Mouse (Mus musculus) lung, adult 2 months (tissue): ENCODE measurements around the gene Gm26566. TPM values are rescaled to one million over a fixed set of nuclear protein-coding genes. Genes with fewer than 3 reads are reported as not detected.
"Not testable (repeated sequence)": the region's sequence is repeated elsewhere in the genome, so short reads cannot be mapped to it uniquely, and the experiment has no call there.

Source experiments
- DNase-seq: peaks from one replicate; pipeline ENCODE4 v3.0.0; 2022
- H3K4me1 ChIP-seq: fragments of 200-500 bp; 2 replicates; pipeline ENCODE4 v1.6.1; 2011; ENCODE audit warnings: low read length; ENCODE audit not compliant: control insufficient read depth, insufficient read depth
- H3K4me3 ChIP-seq: fragments of 200-500 bp; replicated peaks from 2 replicates; pipeline ENCODE3; 2011; ENCODE audit warnings: low read depth, mild to moderate bottlenecking, control low read depth, low read length; ENCODE audit errors: extremely low read depth
- CTCF ChIP-seq: fragments of 200-500 bp; IDR thresholded peaks from 2 replicates; pipeline ENCODE4 v1.5.1; 2011; ENCODE audit warnings: mild to moderate bottlenecking, low read length, control low read depth; ENCODE audit not compliant: insufficient read depth
- POLR2A ChIP-seq: fragments of 200-500 bp; IDR thresholded peaks from 2 replicates; pipeline ENCODE4 v1.6.1; 2011; ENCODE audit warnings: low read depth, mild to moderate bottlenecking, control low read depth, low read length, borderline replicate concordance; ENCODE audit errors: extremely low read depth
- WGBS: fragments of 180-500 bp; shearing (Covaris S2); methylation state at CpG from one replicate; pipeline ENCODE4 v1.1.7; 2018; 5-methylcytosine and 5-hydroxymethylcytosine counted together
- polyA plus RNA-seq: library from polyadenylated mRNA; depleted of rRNA; stranded (reverse); fragments of >200 nt; gene quantifications from 2 replicates; pipeline ENCODE4 v1.2.3, GENCODE M21; 2012; rRNA removed

Gene Gm26566
- polyA plus RNA-seq, 1 experiment = 0.19 TPM

DNA sequence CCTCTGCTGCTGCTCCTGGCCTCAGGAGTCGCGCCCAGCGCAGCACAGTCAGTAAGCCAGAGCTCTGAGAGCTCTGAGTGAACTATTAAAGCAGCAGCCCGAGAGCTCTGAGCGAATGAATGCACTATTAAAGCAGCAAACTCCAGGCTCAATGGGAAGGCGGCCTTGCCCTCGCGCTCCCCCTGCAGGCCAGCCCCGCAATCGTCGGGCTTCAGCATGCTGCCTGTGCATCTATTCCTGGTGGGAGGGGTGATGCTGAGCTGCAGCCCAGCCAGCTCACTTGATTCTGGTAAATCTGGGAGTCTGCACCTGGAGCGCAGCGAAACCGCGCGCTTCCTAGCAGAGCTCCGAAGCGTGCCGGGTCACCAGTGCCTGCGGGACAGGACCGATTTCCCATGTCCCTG is 36.0 kb downstream of the Gm26566 start:
- TF ChIP-seq POLR2A (peak; percentile 52; the same call in 1 of the 2 replicates), CTCF (peak; percentile 61)
- DNase-seq = peak; percentile 89
- not testable (repeated sequence) for H3K4me1 ChIP-seq
- peak overlapping the region; percentile 89 for H3K4me3 ChIP-seq
- WGBS = under 1% methylated on average over 20 of the region's 21 CpGs

DNA sequence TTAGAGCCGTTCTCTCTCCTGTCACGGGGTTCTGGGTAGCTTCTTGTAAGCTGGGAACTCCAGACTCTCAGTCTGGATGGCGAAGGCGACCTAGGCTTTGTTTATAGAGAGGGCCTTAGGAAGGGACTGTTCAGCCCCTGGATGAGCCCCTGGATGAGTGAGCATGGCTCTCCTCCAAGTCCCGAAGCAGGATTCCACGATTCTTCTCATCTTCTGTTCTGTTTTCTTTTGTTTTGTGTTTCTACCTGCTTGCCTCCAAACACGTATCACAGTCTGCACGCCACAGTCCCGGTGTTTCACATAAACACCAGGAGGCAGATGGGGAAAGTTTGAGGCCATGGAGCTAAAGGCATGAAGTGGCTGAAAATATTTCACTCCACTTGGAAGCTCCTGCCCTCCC is 37.1 kb downstream of the Gm26566 start:
- 85% methylated on average over 9 of the region's 9 CpGs for WGBS
- not testable (repeated sequence) for H3K4me1 ChIP-seq, DNase-seq, H3K4me3 ChIP-seq

DNA sequence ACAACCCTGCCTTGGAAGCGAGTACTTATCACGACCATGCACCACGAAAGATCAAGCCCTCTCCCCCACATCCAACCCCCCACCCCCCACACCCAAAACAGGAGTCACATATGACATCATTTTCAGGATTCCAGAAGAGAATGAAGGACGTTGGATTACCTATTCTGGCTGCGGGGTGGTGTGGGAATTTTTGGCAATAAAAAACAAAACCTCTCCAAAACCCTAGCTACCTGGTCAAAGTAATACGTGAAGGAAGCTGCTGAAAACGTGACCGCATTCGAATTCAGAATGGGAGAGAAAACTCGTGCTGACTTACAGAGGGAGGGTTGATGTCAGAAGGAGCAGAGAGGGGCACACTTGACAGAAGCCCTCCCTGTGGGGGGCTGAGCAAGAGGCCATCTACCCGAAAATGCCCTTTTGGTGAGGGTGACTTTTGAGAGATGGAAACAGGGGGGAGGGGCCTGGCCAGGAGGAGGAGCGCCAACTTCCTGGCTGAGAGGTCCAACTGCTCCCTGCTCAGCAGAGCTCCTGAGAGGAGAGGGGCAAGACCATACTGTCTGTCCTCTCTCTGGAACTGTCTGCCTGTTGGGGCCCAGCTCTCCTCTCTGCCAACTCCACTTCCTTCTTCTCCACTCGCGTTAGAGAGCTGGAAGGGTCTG is 38.1 kb downstream of the Gm26566 start, which contains the start of gene Gm13283:
Gm13283 (plus strand) TSS at position 510 of the 659 bp plus-strand sequence.
- H3K4me3 ChIP-seq, DNase-seq: not testable (repeated sequence)
- 12% methylated on average over 11 of the region's 14 CpGs for WGBS

DNA sequence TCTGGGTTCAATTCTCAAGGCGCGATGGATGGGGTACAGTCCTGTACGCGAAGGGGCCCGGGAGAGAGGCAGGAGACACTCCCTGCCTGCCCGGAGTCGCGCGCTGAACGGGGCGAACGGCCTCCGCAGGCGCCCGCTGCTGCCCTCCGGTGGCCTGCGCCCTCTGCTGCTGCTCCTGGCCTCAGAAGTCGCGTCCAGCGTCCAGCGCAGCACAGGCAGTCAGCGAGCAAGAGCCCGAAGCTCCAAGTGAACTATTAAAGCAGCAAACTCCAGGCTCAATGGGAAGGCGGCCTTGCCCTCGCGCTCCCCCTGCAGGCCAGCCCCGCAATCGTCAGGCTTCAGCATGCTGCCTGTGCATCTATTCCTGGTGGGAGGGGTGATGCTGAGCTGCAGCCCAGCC is 38.8 kb downstream of the Gm26566 start:
- H3K4me1 ChIP-seq, H3K4me3 ChIP-seq: not testable (repeated sequence)
- DNase-seq = peak; percentile 68
- TF ChIP-seq POLR2A (peak; percentile 68; the same call in 1 of the 2 replicates), CTCF (0 out of 2 replicates have a peak, but pooled peaks have one; percentile 8)
- under 1% methylated on average over 24 of the region's 28 CpGs for WGBS

More for the DNA sequence above, 38.1 kb downstream of the Gm26566 start, which contains the start of gene Gm13283:
- H3K4me1 ChIP-seq = not testable (repeated sequence)

DNA sequence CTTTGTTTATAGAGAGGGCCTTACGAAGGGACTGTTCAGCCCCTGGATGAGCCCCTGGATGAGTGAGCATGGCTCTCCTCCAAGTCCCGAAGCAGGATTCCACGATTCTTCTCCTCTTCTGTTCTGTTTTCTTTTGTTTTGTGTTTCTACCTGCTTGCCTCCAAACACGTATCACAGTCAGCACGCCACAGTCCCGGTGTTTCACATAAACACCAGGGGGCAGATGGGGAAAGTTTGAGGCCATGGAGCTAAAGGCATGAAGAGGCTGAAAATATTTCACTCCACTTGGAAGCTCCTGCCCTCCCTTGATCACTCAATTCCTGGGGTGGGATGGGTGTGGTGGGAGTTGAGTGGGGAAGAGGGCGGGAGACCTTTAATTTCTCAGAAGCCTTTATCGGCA is 40.2 kb downstream of the Gm26566 start:
- not testable (repeated sequence) for H3K4me1 ChIP-seq, H3K4me3 ChIP-seq
- WGBS = 66% methylated on average over 6 of the region's 8 CpGs
- DNase-seq = peak; percentile 57

DNA sequence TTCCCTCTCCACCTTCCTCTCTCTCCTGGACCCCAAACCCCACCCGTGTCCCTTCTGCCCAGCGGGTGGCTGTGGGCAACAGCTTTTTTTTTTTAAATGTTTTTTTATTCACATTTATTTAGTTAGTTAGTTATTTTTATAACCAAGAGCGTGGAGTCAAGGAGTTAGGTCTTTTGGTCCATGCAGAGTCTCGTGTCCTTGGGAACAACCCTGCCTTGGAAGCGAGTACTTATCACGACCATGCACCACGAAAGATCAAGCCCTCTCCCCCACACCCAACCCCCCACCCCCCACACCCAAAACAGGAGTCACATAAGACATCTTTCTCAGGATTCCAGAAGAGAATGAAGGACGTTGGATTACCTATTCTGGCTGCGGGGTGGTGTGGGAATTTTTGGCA is 40.7 kb downstream of the Gm26566 start:
- WGBS = 50% methylated on average over 9 of the region's 9 CpGs
- not testable (repeated sequence) for H3K4me1 ChIP-seq, DNase-seq, H3K4me3 ChIP-seq

DNA sequence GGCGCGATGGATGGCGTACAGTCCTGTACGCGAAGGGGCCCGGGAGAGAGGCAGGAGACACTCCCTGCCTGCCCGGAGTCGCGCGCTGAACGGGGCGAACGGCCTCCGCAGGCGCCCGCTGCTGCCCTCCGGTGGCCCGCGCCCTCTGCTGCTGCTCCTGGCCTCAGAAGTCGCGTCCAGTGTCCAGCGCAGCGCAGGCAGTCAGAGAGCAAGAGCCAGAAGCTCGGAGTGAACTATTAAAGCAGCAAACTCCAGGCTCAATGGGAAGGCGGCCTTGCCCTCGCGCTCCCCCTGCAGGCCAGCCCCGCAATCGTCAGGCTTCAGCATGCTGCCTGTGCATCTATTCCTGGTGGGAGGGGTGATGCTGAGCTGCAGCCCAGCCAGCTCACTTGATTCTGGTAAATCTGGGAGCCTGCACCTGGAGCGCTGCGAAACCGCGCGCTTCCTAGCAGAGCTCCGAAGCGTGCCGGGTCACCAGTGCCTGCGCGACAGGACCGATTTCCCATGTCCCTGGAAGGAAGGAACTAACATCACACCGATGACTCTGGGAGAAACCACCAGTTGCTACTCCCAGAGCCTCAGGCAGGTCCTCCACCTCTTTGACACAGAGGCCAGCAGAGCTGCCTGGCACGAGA is 41.9 kb downstream of the Gm26566 start:
- DNase-seq, H3K4me1 ChIP-seq, H3K4me3 ChIP-seq: not testable (repeated sequence)
- TF ChIP-seq POLR2A = peak; percentile 45; the same call in 1 of the 2 replicates
- TF ChIP-seq CTCF = 0 out of 2 replicates have a peak, but pooled peaks have one; percentile 11
- WGBS = 3% methylated on average over 38 of the region's 42 CpGs

Other genes with a start within 250 kb of the Gm26566 start
- not detected in 2 replicates for gene Ifnb1, start 199.0 kb upstream of the Gm26566 start, polyA plus RNA-seq
- gene Ifna15, start 163.6 kb upstream of the Gm26566 start, polyA plus RNA-seq = not detected in 2 replicates
- not detected in 2 replicates for gene Ifna14, start 150.0 kb upstream of the Gm26566 start, polyA plus RNA-seq
- gene Ifna9, start 129.4 kb upstream of the Gm26566 start, polyA plus RNA-seq = not detected in 2 replicates
- gene Ifna12, start 118.4 kb upstream of the Gm26566 start, polyA plus RNA-seq = not detected in 2 replicates
- not detected in 2 replicates for gene C87499, start 87.4 kb upstream of the Gm26566 start, polyA plus RNA-seq
- gene Ifna13, start 77.3 kb upstream of the Gm26566 start, polyA plus RNA-seq = not detected in 2 replicates
- gene Ifna16, start 44.9 kb upstream of the Gm26566 start, polyA plus RNA-seq = not detected in 2 replicates
- gene Ifna2, start 37.9 kb upstream of the Gm26566 start, polyA plus RNA-seq = not detected in 2 replicates
- gene Ifnab, start 30.4 kb upstream of the Gm26566 start, polyA plus RNA-seq = not detected in 2 replicates
- 19.6 and 19.7 TPM in 2 replicates for gene Klhl9, start 660 bp downstream of the Gm26566 start, polyA plus RNA-seq
- not detected in 2 replicates for gene Gm13271, start 33.1 kb downstream of the Gm26566 start, polyA plus RNA-seq
- gene Gm13283, start 38.3 kb downstream of the Gm26566 start, polyA plus RNA-seq = not detected in 2 replicates
- gene Gm13290, start 52.0 kb downstream of the Gm26566 start, polyA plus RNA-seq = not detected in 2 replicates
- gene Gm13289, start 55.1 kb downstream of the Gm26566 start, polyA plus RNA-seq = not detected in 2 replicates
- gene Gm13272, start 58.0 kb downstream of the Gm26566 start, polyA plus RNA-seq = not detected in 2 replicates
- not detected in 2 replicates for gene Ifnz, start 60.3 kb downstream of the Gm26566 start, polyA plus RNA-seq
- not detected in 2 replicates for gene Gm13276, start 63.9 kb downstream of the Gm26566 start, polyA plus RNA-seq
- gene Gm13277, start 66.8 kb downstream of the Gm26566 start, polyA plus RNA-seq = not detected in 2 replicates
- not detected in 2 replicates for gene Gm13278, start 69.7 kb downstream of the Gm26566 start, polyA plus RNA-seq
- gene Gm13275, start 72.7 kb downstream of the Gm26566 start, polyA plus RNA-seq = not detected in 2 replicates
- gene Gm13279, start 75.6 kb downstream of the Gm26566 start, polyA plus RNA-seq = not detected in 2 replicates
- gene Gm13285, start 77.9 kb downstream of the Gm26566 start, polyA plus RNA-seq = not detected in 2 replicates
- not detected in 2 replicates for gene Gm13287, start 81.4 kb downstream of the Gm26566 start, polyA plus RNA-seq
- not detected in 2 replicates for gene Gm13288, start 83.7 kb downstream of the Gm26566 start, polyA plus RNA-seq
- gene Ifna7, start 94.4 kb downstream of the Gm26566 start, polyA plus RNA-seq = not detected in 2 replicates
- not detected in 2 replicates for gene Ifna11, start 98.2 kb downstream of the Gm26566 start, polyA plus RNA-seq
- gene Ifna6, start 105.6 kb downstream of the Gm26566 start, polyA plus RNA-seq = not detected in 2 replicates
- gene Ifna5, start 113.7 kb downstream of the Gm26566 start, polyA plus RNA-seq = not detected in 2 replicates
- not detected in 2 replicates for gene Ifna4, start 120.1 kb downstream of the Gm26566 start, polyA plus RNA-seq
- gene Ifna1, start 128.3 kb downstream of the Gm26566 start, polyA plus RNA-seq = not detected in 2 replicates
- not detected in 2 replicates for gene Ifne, start 158.4 kb downstream of the Gm26566 start, polyA plus RNA-seq